Mouse (Mus musculus) thymus, adult 18-20 months (tissue): ENCODE data around the gene Naa38.

Experiments
- DNase-seq, 2 experiments: peaks; one replicate each; pipeline ENCODE4 v3.0.0; 2022; ENCODE audit warnings: mixed read lengths in 2 of 2

Gene Naa38

DNA sequence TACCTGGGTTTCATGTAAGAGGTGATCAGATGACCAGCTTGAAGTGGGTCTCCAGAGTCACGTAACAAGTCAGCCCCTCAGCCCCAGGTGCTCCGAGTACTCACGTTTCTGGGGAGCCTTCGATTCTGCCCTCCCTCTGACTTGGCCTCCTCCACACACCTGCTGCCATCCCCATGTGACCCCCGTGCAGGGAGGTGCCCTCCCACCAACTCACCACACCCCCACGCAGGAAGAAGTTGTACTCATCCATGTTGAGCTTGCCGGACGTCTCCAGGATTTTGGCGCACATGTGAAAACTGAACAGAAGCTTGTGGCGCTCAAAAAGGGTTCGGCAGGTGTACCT, 37.3 kb downstream of the Naa38 start:
- DNase-seq = peak in 1 of 2 experiments; percentile 21

DNA sequence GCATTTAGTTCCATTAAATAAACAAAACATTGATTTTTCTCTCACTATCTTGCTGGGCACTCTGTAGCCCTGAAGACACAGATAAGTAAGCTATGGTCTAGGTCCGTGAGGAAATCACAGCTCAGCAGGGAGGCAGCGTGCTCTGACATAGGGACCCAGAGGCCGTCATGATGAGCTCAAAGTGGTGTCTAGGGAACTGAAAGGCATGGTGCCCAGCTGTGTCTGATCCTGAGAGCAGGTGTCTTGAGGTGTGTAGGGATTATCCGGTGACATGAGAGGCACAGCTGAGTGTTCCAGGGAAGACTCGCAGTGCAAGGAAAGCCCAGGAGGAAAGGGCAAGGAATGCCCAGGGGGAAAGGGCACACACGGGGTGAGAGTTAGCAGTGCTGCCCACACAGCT, 37.9 kb downstream of the Naa38 start:
- no peak for DNase-seq

DNA sequence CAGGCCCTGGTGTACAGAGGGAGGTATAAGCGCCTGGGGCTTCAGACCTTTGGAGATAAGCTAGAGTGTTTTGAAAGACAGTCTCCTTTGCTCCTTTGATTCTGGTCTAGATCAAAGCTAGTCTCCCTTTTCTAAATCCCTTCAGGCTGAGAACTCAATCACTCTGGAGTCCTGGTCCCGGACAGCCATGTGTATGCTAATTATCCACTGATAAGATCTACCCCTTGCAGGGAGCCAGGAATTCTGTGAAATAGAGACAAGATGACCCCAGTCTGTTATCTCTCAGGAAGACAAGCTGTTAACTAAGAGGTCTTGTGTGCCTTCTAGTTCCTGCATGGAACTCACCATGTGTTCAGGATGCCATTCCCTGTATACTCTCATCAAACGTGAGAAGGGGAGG, 42.0 kb downstream of the Naa38 start:
- DNase-seq = no peak

DNA sequence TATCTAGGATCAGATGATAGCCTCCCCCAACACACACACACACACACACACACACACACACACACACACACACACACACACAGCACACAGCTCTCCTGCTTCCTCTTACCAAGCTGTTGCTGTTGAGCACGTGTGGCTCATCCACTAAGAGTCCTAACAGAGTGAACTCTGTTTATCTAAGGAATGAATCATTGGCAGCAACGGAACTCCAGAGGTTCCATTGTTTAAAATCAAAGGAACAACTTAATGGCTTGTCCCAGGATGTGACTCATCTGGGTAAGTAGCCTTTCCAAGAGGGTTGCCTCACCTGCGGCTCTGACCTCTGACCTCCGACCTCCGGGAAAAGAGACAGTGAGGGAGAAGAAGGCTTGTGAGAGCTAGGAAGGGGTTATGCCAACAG, 48.0 kb downstream of the Naa38 start:
- no peak for DNase-seq
